Mouse (Mus musculus): ENCODE measurements at regions not wholly inside any gene's neighbourhood (a gene's known extent, or its start where the extent isn't known, plus 50 kb on each side); places are given as distances from the start of the nearest gene placed in this dataset.

DNA sequence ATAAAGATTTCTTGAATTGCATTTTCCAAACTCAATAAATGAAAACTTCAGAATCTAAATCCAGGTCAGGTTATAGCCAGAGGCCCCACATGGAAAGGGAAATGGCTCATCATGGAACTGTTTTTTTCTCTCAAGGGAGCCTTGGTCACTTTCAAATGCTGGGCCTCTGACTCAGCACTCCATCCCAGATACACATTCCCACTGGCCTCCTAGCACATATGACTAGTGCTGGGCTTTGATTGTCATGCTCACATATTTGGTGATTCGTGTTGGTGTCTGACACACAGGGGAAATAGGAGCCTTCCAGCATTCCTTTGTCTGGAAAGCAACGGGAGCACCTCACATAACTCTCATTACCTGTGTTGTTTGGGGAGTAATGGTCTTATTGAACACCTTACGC, 183.5 kb upstream of the Il12b start:
- TF ChIP-seq FOSL1 (IDR thresholded peaks at IDR 0.05; ENCODE audit: insufficient read depth, low read length, poor library complexity, severe bottlenecking) (peak; percentile 5), USF1 (IDR thresholded peaks at IDR 0.05; ENCODE audit: low read depth) (no peak), CTCF (IDR thresholded peaks at IDR 0.05; ENCODE audit: control insufficient read depth, insufficient read depth, insufficient read length) (no peak)
- no peaks in the 10 kb centered on the region for H3K79me2 ChIP-seq (ENCODE audit: control insufficient read depth, insufficient read depth)
- H3ac ChIP-seq (ENCODE audit: control insufficient read depth, insufficient read length, low read depth): no peak overlapping the region
- H3K27me3 ChIP-seq (ENCODE audit: control insufficient read depth, insufficient read depth, insufficient read length): no peaks in the 10 kb centered on the region
- H3K4me3 ChIP-seq (ENCODE audit: insufficient read depth, poor library complexity, severe bottlenecking): no peak overlapping the region
- H3K36me3 ChIP-seq (ENCODE audit: control insufficient read depth, insufficient read depth): no peaks in the 10 kb centered on the region
- H3K79me3 ChIP-seq (ENCODE audit: low read depth): no peaks in the 10 kb centered on the region

DNA sequence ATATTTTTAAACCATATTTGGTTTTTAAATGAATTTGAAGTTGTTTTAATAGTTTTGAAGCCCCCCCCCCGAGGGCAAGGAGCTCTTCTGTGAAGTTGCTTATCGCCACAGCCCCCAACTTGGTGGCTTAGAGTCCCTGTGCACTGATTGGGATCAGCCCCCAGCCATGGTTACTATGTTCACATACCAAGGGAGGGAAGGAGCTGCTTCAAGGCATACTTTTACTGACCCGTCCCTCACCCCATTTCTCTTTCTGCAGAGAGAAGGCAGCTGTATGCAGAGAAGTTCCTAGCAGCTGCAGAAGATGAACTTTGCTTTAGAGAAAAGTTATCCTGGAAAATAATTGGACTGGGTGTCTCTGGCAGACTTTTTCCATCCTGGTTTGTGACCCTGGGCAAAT, 179.9 kb upstream of the Il12b start:
- Histone ChIP-seq H3K36me3 (ENCODE audit: control insufficient read depth, insufficient read depth) (no peaks in the 10 kb centered on the region), H3K27me3 (ENCODE audit: control insufficient read depth, insufficient read depth, insufficient read length) (no peaks in the 10 kb centered on the region), H3K79me2 (ENCODE audit: control insufficient read depth, insufficient read depth) (no peaks in the 10 kb centered on the region), H3K4me3 (ENCODE audit: insufficient read depth, poor library complexity, severe bottlenecking) (no peak overlapping the region), H3ac (ENCODE audit: control insufficient read depth, insufficient read length, low read depth) (no peak overlapping the region), H3K79me3 (ENCODE audit: low read depth) (no peaks in the 10 kb centered on the region)
- no peak for TF ChIP-seq MAX (IDR thresholded peaks at IDR 0.05)

DNA sequence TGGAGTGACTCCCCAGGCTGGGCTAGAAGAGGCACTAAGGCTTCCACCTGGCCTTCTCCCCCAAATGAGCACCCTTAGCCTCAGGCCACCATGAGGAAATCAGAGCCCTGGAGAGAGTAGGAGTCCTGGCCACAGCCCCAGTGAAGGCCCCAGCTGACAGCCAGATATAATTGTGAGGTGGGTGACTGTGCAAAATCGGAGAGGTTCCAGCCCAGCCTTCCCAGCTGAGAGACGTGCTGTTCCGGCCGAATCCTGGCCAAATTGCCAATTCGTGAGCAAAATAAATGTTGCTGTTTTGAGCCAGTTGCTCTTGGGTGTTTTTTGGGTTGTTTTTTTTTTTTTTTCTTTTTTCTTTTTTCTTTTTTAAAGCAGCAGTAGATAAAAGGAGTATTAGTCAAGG, 169.9 kb upstream of the Il12b start:
- H3ac ChIP-seq (ENCODE audit: control insufficient read depth, insufficient read length, low read depth): no peak overlapping the region
- no peaks in the 10 kb centered on the region for H3K36me3 ChIP-seq (ENCODE audit: control insufficient read depth, insufficient read depth)
- H3K27me3 ChIP-seq (ENCODE audit: control insufficient read depth, insufficient read depth, insufficient read length): no peaks in the 10 kb centered on the region
- TF ChIP-seq FOSL1 (IDR thresholded peaks at IDR 0.05; ENCODE audit: insufficient read depth, low read length, poor library complexity, severe bottlenecking): no peak
- no peak for TF ChIP-seq MYOG (IDR thresholded peaks at IDR 0.05; ENCODE audit: control insufficient read depth, extremely low read depth, insufficient read length)
- no peak for TF ChIP-seq MYOD1 (IDR thresholded peaks at IDR 0.05; ENCODE audit: control insufficient read depth, insufficient read length, low read depth)
- TF ChIP-seq USF1 (IDR thresholded peaks at IDR 0.05; ENCODE audit: low read depth): no peak
- no peak for TF ChIP-seq CEBPB (IDR thresholded peaks at IDR 0.05; ENCODE audit: low read depth)
- TF ChIP-seq MAX (IDR thresholded peaks at IDR 0.05): no peak
- no peak for TF ChIP-seq CTCF (IDR thresholded peaks at IDR 0.05; ENCODE audit: control insufficient read depth, insufficient read depth, insufficient read length)
- no peak overlapping the region for H3K4me3 ChIP-seq (ENCODE audit: insufficient read depth, poor library complexity, severe bottlenecking)
- H3K79me3 ChIP-seq (ENCODE audit: low read depth): no peaks in the 10 kb centered on the region
- no peaks in the 10 kb centered on the region for H3K79me2 ChIP-seq (ENCODE audit: control insufficient read depth, insufficient read depth)

DNA sequence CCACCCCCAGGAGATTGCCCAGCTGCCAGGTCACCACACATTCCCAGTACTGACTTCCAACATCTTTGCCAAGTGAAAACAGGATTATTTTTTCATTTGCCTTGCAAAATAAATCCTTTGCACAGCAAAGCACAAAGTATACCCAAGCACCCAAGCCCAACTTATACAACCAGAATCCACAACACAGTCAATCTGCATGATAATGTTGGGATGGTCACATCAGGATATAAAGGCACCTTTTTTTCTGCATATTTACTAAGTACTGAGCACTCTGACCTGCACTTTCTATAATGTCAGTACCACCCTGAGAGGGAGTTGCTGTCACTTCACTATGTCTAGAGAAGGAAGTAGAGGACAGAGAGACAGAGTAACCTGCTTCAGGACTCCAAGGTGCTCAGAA, 164.4 kb upstream of the Il12b start:
- H3K79me2 ChIP-seq (ENCODE audit: control insufficient read depth, insufficient read depth): no peaks in the 10 kb centered on the region
- no peaks in the 10 kb centered on the region for H3K36me3 ChIP-seq (ENCODE audit: control insufficient read depth, insufficient read depth)
- no peaks in the 10 kb centered on the region for H3K27me3 ChIP-seq (ENCODE audit: control insufficient read depth, insufficient read depth, insufficient read length)
- H3K4me3 ChIP-seq (ENCODE audit: insufficient read depth, poor library complexity, severe bottlenecking): no peak overlapping the region
- no peak overlapping the region for H3ac ChIP-seq (ENCODE audit: control insufficient read depth, insufficient read length, low read depth)
- TF ChIP-seq CEBPB (IDR thresholded peaks at IDR 0.05; ENCODE audit: low read depth) (no peak), MAX (IDR thresholded peaks at IDR 0.05) (no peak), MYOG (IDR thresholded peaks at IDR 0.05; ENCODE audit: control insufficient read depth, extremely low read depth, insufficient read length) (no peak), USF1 (IDR thresholded peaks at IDR 0.05; ENCODE audit: low read depth) (no peak), FOSL1 (IDR thresholded peaks at IDR 0.05; ENCODE audit: insufficient read depth, low read length, poor library complexity, severe bottlenecking) (no peak), MYOD1 (IDR thresholded peaks at IDR 0.05; ENCODE audit: control insufficient read depth, insufficient read length, low read depth) (no peak), CTCF (IDR thresholded peaks at IDR 0.05; ENCODE audit: control insufficient read depth, insufficient read depth, insufficient read length) (no peak)
- H3K79me3 ChIP-seq (ENCODE audit: low read depth): no peaks in the 10 kb centered on the region

DNA sequence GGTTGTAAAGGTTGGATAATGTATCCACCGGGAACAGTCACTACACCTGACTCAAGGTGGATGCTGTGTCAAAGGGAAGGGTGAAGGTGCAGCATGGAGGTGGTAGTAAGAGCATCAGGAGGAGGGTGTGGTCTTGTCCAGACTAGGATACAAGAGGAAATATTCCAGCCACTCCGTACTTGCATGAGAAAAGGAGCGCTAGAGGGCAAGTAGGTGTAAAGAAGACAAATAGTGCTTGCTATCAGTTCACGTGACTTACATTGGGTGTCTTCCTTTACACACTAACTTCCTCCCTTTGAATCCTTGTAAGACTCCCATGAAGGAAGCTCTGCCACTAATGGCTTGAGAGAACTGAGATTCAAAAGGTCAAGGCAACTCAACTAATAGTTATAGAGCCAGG, 161.8 kb upstream of the Il12b start:
- no peaks in the 10 kb centered on the region for H3K79me3 ChIP-seq (ENCODE audit: low read depth)
- no peak overlapping the region for H3ac ChIP-seq (ENCODE audit: control insufficient read depth, insufficient read length, low read depth)
- H3K27me3 ChIP-seq (ENCODE audit: control insufficient read depth, insufficient read depth, insufficient read length): no peaks in the 10 kb centered on the region
- H3K4me3 ChIP-seq (ENCODE audit: insufficient read depth, poor library complexity, severe bottlenecking): no peak overlapping the region
- no peaks in the 10 kb centered on the region for H3K36me3 ChIP-seq (ENCODE audit: control insufficient read depth, insufficient read depth)
- TF ChIP-seq MYOG (IDR thresholded peaks at IDR 0.05; ENCODE audit: control insufficient read depth, extremely low read depth, insufficient read length) (no peak), FOSL1 (IDR thresholded peaks at IDR 0.05; ENCODE audit: insufficient read depth, low read length, poor library complexity, severe bottlenecking) (no peak), CEBPB (IDR thresholded peaks at IDR 0.05; ENCODE audit: low read depth) (no peak), CTCF (IDR thresholded peaks at IDR 0.05; ENCODE audit: control insufficient read depth, insufficient read depth, insufficient read length) (no peak), MYOD1 (IDR thresholded peaks at IDR 0.05; ENCODE audit: control insufficient read depth, insufficient read length, low read depth) (no peak), MAX (IDR thresholded peaks at IDR 0.05) (no peak), USF1 (IDR thresholded peaks at IDR 0.05; ENCODE audit: low read depth) (no peak)
- no peaks in the 10 kb centered on the region for H3K79me2 ChIP-seq (ENCODE audit: control insufficient read depth, insufficient read depth)

DNA sequence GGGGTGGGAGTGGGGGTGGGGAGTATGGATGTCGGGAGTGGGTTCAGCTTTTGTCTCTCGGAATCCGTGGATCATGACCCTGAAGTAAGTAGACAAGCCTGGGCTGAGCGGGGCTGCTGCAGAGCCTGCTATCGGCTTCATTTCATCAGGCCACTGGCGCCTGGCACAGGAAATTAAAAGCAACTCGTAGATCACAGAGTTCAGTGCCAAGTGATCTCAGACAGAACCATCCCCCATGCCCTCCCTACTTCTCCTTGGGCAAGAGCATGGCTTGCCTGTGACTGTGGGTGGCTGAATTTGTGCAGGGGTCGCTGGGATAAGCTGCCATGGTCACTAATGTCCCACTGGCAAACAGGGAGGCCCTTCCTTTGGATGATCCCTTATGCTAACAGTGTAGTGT, 161.3 kb upstream of the Il12b start:
- Histone ChIP-seq H3K36me3 (ENCODE audit: control insufficient read depth, insufficient read depth) (no peaks in the 10 kb centered on the region), H3K27me3 (ENCODE audit: control insufficient read depth, insufficient read depth, insufficient read length) (no peaks in the 10 kb centered on the region), H3K79me3 (ENCODE audit: low read depth) (no peaks in the 10 kb centered on the region), H3ac (ENCODE audit: control insufficient read depth, insufficient read length, low read depth) (no peak overlapping the region), H3K4me3 (ENCODE audit: insufficient read depth, poor library complexity, severe bottlenecking) (no peak overlapping the region), H3K79me2 (ENCODE audit: control insufficient read depth, insufficient read depth) (no peaks in the 10 kb centered on the region)
- TF ChIP-seq MYOG (IDR thresholded peaks at IDR 0.05; ENCODE audit: control insufficient read depth, extremely low read depth, insufficient read length) (no peak), USF1 (IDR thresholded peaks at IDR 0.05; ENCODE audit: low read depth) (no peak), MYOD1 (IDR thresholded peaks at IDR 0.05; ENCODE audit: control insufficient read depth, insufficient read length, low read depth) (no peak), CEBPB (IDR thresholded peaks at IDR 0.05; ENCODE audit: low read depth) (no peak), CTCF (IDR thresholded peaks at IDR 0.05; ENCODE audit: control insufficient read depth, insufficient read depth, insufficient read length) (no peak), FOSL1 (IDR thresholded peaks at IDR 0.05; ENCODE audit: insufficient read depth, low read length, poor library complexity, severe bottlenecking) (no peak), MAX (IDR thresholded peaks at IDR 0.05) (no peak)

All from C2C12 (cell line).